In the genomic region with DNA sequence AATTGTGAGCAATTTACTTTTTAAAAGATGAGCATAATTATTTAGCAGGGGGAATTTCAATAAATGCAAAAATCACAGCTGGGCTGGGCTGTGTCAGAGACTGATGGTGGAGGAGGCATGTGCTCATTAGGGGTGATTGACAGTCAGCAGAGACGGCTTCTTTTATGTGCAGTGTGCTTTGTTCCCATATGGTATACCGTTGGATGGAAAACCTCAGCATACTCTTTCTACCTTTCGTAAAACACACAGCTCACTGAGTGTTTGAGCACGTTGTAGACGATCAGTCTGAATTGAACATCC, we compare ENCODE assay signal across 15 mouse cellular contexts.
DNase-seq lines count a peak whose midpoint lies in the region; ATAC-seq lines count a peak whose summit lies in the region.
"Had no signal": no experiment of that assay in that cellular context is flagged by ENCODE, and none has a peak within 500 bp of the region (broad histone marks: within the 10 kb centered on the region; RNA-seq: fewer than 3 reads in every experiment).

No protein-coding gene starts in this region.

- H3K9me3 ChIP-seq in hindbrain, embryonic 11.5 days (ENCODE audit: control insufficient read depth, low read length), result no peaks in the 10 kb centered on the region
- no peaks in the 10 kb centered on the region for H3K9me3 ChIP-seq in midbrain, embryonic 11.5 days (ENCODE audit: control insufficient read depth, low read length)
- H3K9me3 ChIP-seq: liver, embryonic 12.5 days; stomach, embryonic 15.5 days had no signal

- no peak overlapping the region for H3K27ac ChIP-seq in hindbrain, embryonic 11.5 days (ENCODE audit: low read depth, low read length)
- no peak overlapping the region; the same call in 1 of the 2 replicates for H3K27ac ChIP-seq in midbrain, embryonic 11.5 days (ENCODE audit: low read depth, low read length)
- H3K27ac ChIP-seq: liver, embryonic 12.5 days; stomach, embryonic 15.5 days had no signal

- H3K27me3 ChIP-seq in hindbrain, embryonic 11.5 days (ENCODE audit: control insufficient read depth, insufficient read depth, low read length), result no peaks in the 10 kb centered on the region
- H3K27me3 ChIP-seq in midbrain, embryonic 11.5 days (ENCODE audit: control insufficient read depth, insufficient read depth, low read length), result no peaks in the 10 kb centered on the region
- H3K27me3 ChIP-seq: CH12.LX; liver, embryonic 12.5 days; stomach, embryonic 15.5 days had no signal

- WGBS in hindbrain, embryonic 11.5 days, result 49% methylated on average over 5 of the region's 5 CpGs
- WGBS in midbrain, embryonic 11.5 days, result 51% methylated on average over 5 of the region's 5 CpGs

- peak; percentile 85 for ATAC-seq in hindbrain, embryonic 11.5 days (ENCODE audit: low FRiP score)
- peak; percentile 83 for ATAC-seq in midbrain, embryonic 11.5 days (ENCODE audit: low FRiP score)
- ATAC-seq: liver, embryonic 12.5 days had no signal

- no peak overlapping the region for H3K4me2 ChIP-seq in hindbrain, embryonic 11.5 days (replicated peaks; ENCODE audit: low read depth, low read length)
- no peak overlapping the region for H3K4me2 ChIP-seq in midbrain, embryonic 11.5 days
- H3K4me2 ChIP-seq: liver, embryonic 12.5 days; stomach, embryonic 15.5 days had no signal

- no peak overlapping the region for H3K9ac ChIP-seq in hindbrain, embryonic 11.5 days (ENCODE audit: low read depth, low read length)
- no peak overlapping the region for H3K9ac ChIP-seq in midbrain, embryonic 11.5 days (ENCODE audit: low read length)
- H3K9ac ChIP-seq: liver, embryonic 12.5 days; stomach, embryonic 15.5 days had no signal

- no peaks in the 10 kb centered on the region for H3K4me1 ChIP-seq in hindbrain, embryonic 11.5 days (replicated peaks; ENCODE audit: control insufficient read depth, insufficient read depth, low read length)
- H3K4me1 ChIP-seq in midbrain, embryonic 11.5 days (ENCODE audit: control insufficient read depth, insufficient read depth, low read length), result 0 out of 2 replicates have a peak, but pooled peaks cover 2% of the 10 kb centered on the region
- H3K4me1 ChIP-seq: stomach, embryonic 15.5 days had no signal

- H3K4me3 ChIP-seq in hindbrain, embryonic 11.5 days (ENCODE audit: low read depth, low read length), result no peak overlapping the region
- no peak overlapping the region for H3K4me3 ChIP-seq in midbrain, embryonic 11.5 days (ENCODE audit: low read depth, low read length)
- H3K4me3 ChIP-seq: liver, embryonic 12.5 days; stomach, embryonic 15.5 days had no signal

- no peaks in the 10 kb centered on the region for H3K36me3 ChIP-seq in hindbrain, embryonic 11.5 days (ENCODE audit: control insufficient read depth, insufficient read depth, low read length)
- no peaks in the 10 kb centered on the region for H3K36me3 ChIP-seq in midbrain, embryonic 11.5 days (ENCODE audit: control insufficient read depth, insufficient read depth, low read length)
- H3K36me3 ChIP-seq: stomach, embryonic 15.5 days had no signal

- peak; percentile 7 for DNase-seq in Muller cell, postnatal 12 days (ENCODE audit: inconsistent ontology term)
- peak; percentile 37 for DNase-seq in embryo, embryonic 11 days
- DNase-seq in hindbrain, embryonic 11.5 days (ENCODE audit: low spot score), result peak; percentile 24
- no peak for DNase-seq in midbrain, embryonic 11.5 days (ENCODE audit: low spot score, missing footprints)
- DNase-seq in urinary bladder, postnatal 14 days (ENCODE audit: low spot score), result no peak
- DNase-seq in cerebellum, postnatal 10 days, result no peak
- DNase-seq in spleen, postnatal 10 days (ENCODE audit: low spot score in 2 of 2), result no peak
- DNase-seq in thymus, postnatal 0 days (ENCODE audit: low spot score), result no peak
- DNase-seq: adrenal gland, postnatal 14 days; heart, postnatal 4 days; kidney, postnatal 10 days; right cerebral cortex, postnatal 25 days had no signal

Comparison
In these comparisons a context has a peak if more than half of its experiments do, and no peak if none do; other contexts are left out.
1. DNase-seq: peak in Muller cell, postnatal 12 days (single experiment), embryo, embryonic 11 days (single experiment) and hindbrain, embryonic 11.5 days (single experiment); none in midbrain, embryonic 11.5 days (single experiment), urinary bladder, postnatal 14 days (single experiment), cerebellum, postnatal 10 days (0 of 2), spleen, postnatal 10 days (0 of 2) and thymus, postnatal 0 days (single experiment).